Mouse (Mus musculus): ENCODE data around the gene Evc2. TPM values are rescaled to one million over a fixed set of nuclear protein-coding genes. Genes with fewer than 3 reads are reported as not detected.

Gene Evc2
- polyA plus RNA-seq (2014; fragmentation: Nextera tagmentation; extraction: Ambion mirVana) = 14.0 and 16.0 TPM in 2 replicates

DNA sequence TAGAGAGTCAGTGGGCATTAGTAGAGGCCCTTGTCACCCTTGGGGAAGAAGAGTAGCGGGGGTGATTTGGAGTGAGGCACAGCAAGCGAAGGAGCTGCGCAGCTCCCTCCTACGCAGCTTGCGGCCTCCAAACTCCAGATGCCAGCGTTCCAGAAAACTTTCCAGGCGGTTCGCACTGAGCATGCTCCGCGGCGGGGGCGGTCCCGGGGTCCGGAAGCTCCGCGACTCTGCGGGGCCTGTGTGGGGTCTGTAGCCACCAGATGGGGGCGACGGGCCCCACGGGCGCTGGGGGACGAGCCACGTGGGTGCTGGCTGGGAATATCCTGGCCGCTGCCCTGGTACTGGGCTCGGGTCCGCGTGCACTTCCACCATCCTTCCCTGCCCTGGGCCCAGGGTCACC is at the start of gene Evc2:
TSS of gene Evc2 (plus strand) at position 212 of the 400 bp plus-strand sequence.
- ATAC-seq (replicated peaks; ENCODE audit: insufficient number of reproducible peaks, low FRiP score, low TSS enrichment, low read depth) (peak; percentile 77), DNase-seq (ENCODE audit: low spot score) (peak; percentile 90)
- Histone ChIP-seq H3K9me3 (replicated peaks; ENCODE audit: control insufficient read depth, low read length) (no peaks in the 10 kb centered on the region), H3K36me3 (replicated peaks; ENCODE audit: control insufficient read depth, insufficient read depth, low read depth, low read length) (no peaks in the 10 kb centered on the region), H3K27ac (replicated peaks; ENCODE audit: low read depth, low read length) (peak within 1 kb of the TSS; percentile 62), H3K4me1 (ENCODE audit: control insufficient read depth, insufficient read depth, low read length) (peaks cover 11% of the 10 kb centered on the region), H3K4me2 (ENCODE audit: low read depth, low read length) (peak within 1 kb of the TSS; percentile 83), H3K4me3 (ENCODE audit: low read depth, low read length) (peak within 1 kb of the TSS; percentile 53), H3K9ac (replicated peaks; ENCODE audit: low read length) (peak within 1 kb of the TSS; percentile 79), H3K27me3 (ENCODE audit: control insufficient read depth, insufficient read depth, low read length) (no peaks in the 10 kb centered on the region)
- 0% methylated on average over 27 of the region's 27 CpGs for WGBS

GRCm38 (mm10) chr5:37289236-37289635 is 49.1 kb upstream of the Evc2 start:
- no peak for ATAC-seq (replicated peaks; ENCODE audit: insufficient number of reproducible peaks, low FRiP score, low TSS enrichment, low read depth)
- DNase-seq (ENCODE audit: low spot score) = peak; percentile 75
- no peaks in the 10 kb centered on the region for H3K4me1 ChIP-seq (ENCODE audit: control insufficient read depth, insufficient read depth, low read length)

DNA sequence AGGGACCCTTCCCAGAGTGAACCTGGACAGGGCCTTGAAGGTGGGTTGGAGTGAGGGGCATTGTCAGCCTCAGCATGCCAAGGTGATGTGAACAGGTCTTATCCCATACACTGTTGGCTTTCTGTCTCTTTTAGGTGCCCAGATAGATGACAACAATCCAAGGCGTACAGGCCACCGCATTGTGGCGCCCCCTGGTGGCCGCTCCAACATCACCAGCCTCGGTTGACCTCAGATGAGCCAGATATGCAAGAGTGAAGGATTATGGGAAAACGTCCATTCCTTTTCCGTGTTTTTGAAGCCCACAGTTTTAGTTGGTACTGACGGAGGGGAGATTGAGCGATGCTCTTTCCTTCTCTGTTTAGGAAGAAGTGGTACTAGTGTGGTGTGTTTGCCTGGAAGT is 47.3 kb upstream of the Evc2 start:
- DNase-seq (ENCODE audit: low spot score) = peak; percentile 13
- ATAC-seq (replicated peaks; ENCODE audit: insufficient number of reproducible peaks, low FRiP score, low TSS enrichment, low read depth) = no peak
- no peaks in the 10 kb centered on the region for H3K9me3 ChIP-seq (replicated peaks; ENCODE audit: control insufficient read depth, low read length)
- WGBS = 72% methylated on average over 9 of the region's 9 CpGs
- H3K27ac ChIP-seq (replicated peaks; ENCODE audit: low read depth, low read length) = no peak overlapping the region
- H3K9ac ChIP-seq (replicated peaks; ENCODE audit: low read length) = no peak overlapping the region
- no peak overlapping the region for H3K4me2 ChIP-seq (ENCODE audit: low read depth, low read length)
- H3K36me3 ChIP-seq (replicated peaks; ENCODE audit: control insufficient read depth, insufficient read depth, low read depth, low read length) = no peaks in the 10 kb centered on the region
- no peak overlapping the region for H3K4me3 ChIP-seq (ENCODE audit: low read depth, low read length)
- H3K4me1 ChIP-seq (ENCODE audit: control insufficient read depth, insufficient read depth, low read length) = no peaks in the 10 kb centered on the region
- no peaks in the 10 kb centered on the region for H3K27me3 ChIP-seq (ENCODE audit: control insufficient read depth, insufficient read depth, low read length)

More at GRCm38 (mm10) chr5:37289236-37289635, 49.1 kb upstream of the Evc2 start:
- Histone ChIP-seq H3K4me3 (ENCODE audit: low read depth, low read length) (no peak overlapping the region), H3K27me3 (ENCODE audit: control insufficient read depth, insufficient read depth, low read length) (no peaks in the 10 kb centered on the region), H3K36me3 (replicated peaks; ENCODE audit: control insufficient read depth, insufficient read depth, low read depth, low read length) (no peaks in the 10 kb centered on the region), H3K27ac (replicated peaks; ENCODE audit: low read depth, low read length) (no peak overlapping the region), H3K9ac (replicated peaks; ENCODE audit: low read length) (no peak overlapping the region), H3K9me3 (replicated peaks; ENCODE audit: control insufficient read depth, low read length) (no peaks in the 10 kb centered on the region), H3K4me2 (ENCODE audit: low read depth, low read length) (no peak overlapping the region)
- 13% methylated on average over 3 of the region's 3 CpGs for WGBS

DNA sequence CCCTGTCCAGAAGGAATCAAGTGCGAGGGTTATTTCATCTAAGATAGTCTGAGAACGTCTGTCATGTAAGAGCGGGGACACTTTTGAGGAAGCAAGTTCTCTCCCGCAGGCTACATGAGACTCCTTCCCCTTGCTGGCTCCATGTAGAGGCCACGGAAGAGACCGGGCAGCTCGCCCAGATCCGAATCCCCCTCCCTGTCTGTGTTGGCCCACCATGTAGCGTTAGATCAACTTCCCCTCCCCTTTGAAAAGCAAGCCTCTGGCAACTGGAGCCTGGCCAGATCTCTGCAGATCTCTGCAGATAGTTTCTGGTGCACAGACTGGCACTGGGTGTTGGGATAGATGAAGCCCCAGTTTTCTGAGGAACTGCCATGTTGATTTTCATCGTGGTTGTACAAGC is 41.6 kb upstream of the Evc2 start:
- Histone ChIP-seq H3K9ac (replicated peaks; ENCODE audit: low read length) (no peak overlapping the region), H3K9me3 (replicated peaks; ENCODE audit: control insufficient read depth, low read length) (no peaks in the 10 kb centered on the region), H3K4me2 (ENCODE audit: low read depth, low read length) (no peak overlapping the region), H3K36me3 (replicated peaks; ENCODE audit: control insufficient read depth, insufficient read depth, low read depth, low read length) (no peaks in the 10 kb centered on the region), H3K27ac (replicated peaks; ENCODE audit: low read depth, low read length) (no peak overlapping the region), H3K4me1 (ENCODE audit: control insufficient read depth, insufficient read depth, low read length) (no peaks in the 10 kb centered on the region), H3K27me3 (ENCODE audit: control insufficient read depth, insufficient read depth, low read length) (no peaks in the 10 kb centered on the region), H3K4me3 (ENCODE audit: low read depth, low read length) (no peak overlapping the region)
- no peak for ATAC-seq (replicated peaks; ENCODE audit: insufficient number of reproducible peaks, low FRiP score, low TSS enrichment, low read depth)
- no peak for DNase-seq (ENCODE audit: low spot score)
- WGBS = 83% methylated on average over 10 of the region's 10 CpGs

GRCm38 (mm10) chr5:37298370-37298769 is 39.9 kb upstream of the Evc2 start:
- no peak overlapping the region for H3K9ac ChIP-seq (replicated peaks; ENCODE audit: low read length)
- ATAC-seq (replicated peaks; ENCODE audit: insufficient number of reproducible peaks, low FRiP score, low TSS enrichment, low read depth) = no peak
- no peak overlapping the region for H3K4me3 ChIP-seq (ENCODE audit: low read depth, low read length)
- no peaks in the 10 kb centered on the region for H3K36me3 ChIP-seq (replicated peaks; ENCODE audit: control insufficient read depth, insufficient read depth, low read depth, low read length)
- H3K4me1 ChIP-seq (ENCODE audit: control insufficient read depth, insufficient read depth, low read length) = no peaks in the 10 kb centered on the region
- DNase-seq (ENCODE audit: low spot score) = peak; percentile 43
- WGBS = 22% methylated on average over 7 of the region's 7 CpGs
- no peak overlapping the region for H3K4me2 ChIP-seq (ENCODE audit: low read depth, low read length)
- no peak overlapping the region for H3K27ac ChIP-seq (replicated peaks; ENCODE audit: low read depth, low read length)
- no peaks in the 10 kb centered on the region for H3K27me3 ChIP-seq (ENCODE audit: control insufficient read depth, insufficient read depth, low read length)
- H3K9me3 ChIP-seq (replicated peaks; ENCODE audit: control insufficient read depth, low read length) = no peaks in the 10 kb centered on the region

GRCm38 (mm10) chr5:37310026-37310425 is 28.3 kb upstream of the Evc2 start:
- Histone ChIP-seq H3K27me3 (ENCODE audit: control insufficient read depth, insufficient read depth, low read length) (no peaks in the 10 kb centered on the region), H3K27ac (replicated peaks; ENCODE audit: low read depth, low read length) (no peak overlapping the region), H3K4me2 (ENCODE audit: low read depth, low read length) (no peak overlapping the region), H3K4me3 (ENCODE audit: low read depth, low read length) (no peak overlapping the region), H3K9ac (replicated peaks; ENCODE audit: low read length) (no peak overlapping the region), H3K9me3 (replicated peaks; ENCODE audit: control insufficient read depth, low read length) (no peaks in the 10 kb centered on the region), H3K36me3 (replicated peaks; ENCODE audit: control insufficient read depth, insufficient read depth, low read depth, low read length) (no peaks in the 10 kb centered on the region; the same call in none of the 2 replicates), H3K4me1 (ENCODE audit: control insufficient read depth, insufficient read depth, low read length) (no peaks in the 10 kb centered on the region)
- no peak for DNase-seq (ENCODE audit: low spot score)
- ATAC-seq (replicated peaks; ENCODE audit: insufficient number of reproducible peaks, low FRiP score, low TSS enrichment, low read depth) = no peak
- WGBS = 90% methylated on average over 9 of the region's 9 CpGs

DNA sequence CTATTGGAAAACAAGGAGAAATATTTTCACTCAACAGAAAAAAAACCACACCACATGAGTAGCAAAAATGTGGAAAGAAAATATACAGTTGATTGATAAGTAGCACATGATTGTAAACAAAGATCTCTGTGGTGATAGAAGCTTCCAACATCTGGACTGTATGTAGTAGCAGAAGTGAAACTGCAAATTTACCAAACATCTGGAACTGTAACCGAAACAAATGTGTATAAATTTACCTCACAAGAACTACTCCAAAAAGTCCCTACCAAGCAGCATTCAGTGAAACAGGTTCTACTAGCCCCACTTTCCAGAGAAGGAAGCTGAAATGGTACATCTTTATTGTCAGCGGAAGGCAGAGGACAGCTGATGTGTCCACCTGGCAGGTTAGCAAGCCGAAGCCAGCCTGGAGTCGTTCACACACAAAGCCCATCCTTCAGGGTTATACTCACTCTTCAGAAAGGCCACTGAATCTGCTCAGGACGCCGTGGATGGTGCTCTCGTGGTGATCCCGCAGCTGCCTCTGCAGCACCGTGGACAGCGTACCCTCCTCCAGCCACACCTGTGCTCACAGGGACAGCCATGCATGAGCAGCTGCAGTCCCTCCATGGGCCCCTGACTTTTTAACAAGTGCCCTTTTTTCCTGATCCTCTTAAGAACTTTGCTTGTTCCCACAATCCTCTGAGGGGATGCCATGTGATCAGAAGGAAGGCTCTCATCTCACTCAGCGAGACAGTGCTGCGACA is 25.1 kb upstream of the Evc2 start:
- no peak overlapping the region for H3K4me2 ChIP-seq (ENCODE audit: low read depth, low read length)
- H3K9ac ChIP-seq (replicated peaks; ENCODE audit: low read length) = no peak overlapping the region
- H3K4me3 ChIP-seq (ENCODE audit: low read depth, low read length) = no peak overlapping the region
- peaks cover 3% of the 10 kb centered on the region for H3K36me3 ChIP-seq (replicated peaks; ENCODE audit: control insufficient read depth, insufficient read depth, low read depth, low read length)
- no peak for DNase-seq (ENCODE audit: low spot score)
- WGBS = 85% methylated on average over 12 of the region's 12 CpGs
- H3K27ac ChIP-seq (replicated peaks; ENCODE audit: low read depth, low read length) = no peak overlapping the region
- no peak for ATAC-seq (replicated peaks; ENCODE audit: insufficient number of reproducible peaks, low FRiP score, low TSS enrichment, low read depth)
- H3K27me3 ChIP-seq (ENCODE audit: control insufficient read depth, insufficient read depth, low read length) = no peaks in the 10 kb centered on the region
- H3K4me1 ChIP-seq (ENCODE audit: control insufficient read depth, insufficient read depth, low read length) = no peaks in the 10 kb centered on the region
- H3K9me3 ChIP-seq (replicated peaks; ENCODE audit: control insufficient read depth, low read length) = no peaks in the 10 kb centered on the region

- Histone ChIP-seq H3K9ac (replicated peaks; ENCODE audit: low read length) (no peak overlapping the region), H3K4me2 (ENCODE audit: low read depth, low read length) (no peak overlapping the region), H3K4me1 (ENCODE audit: control insufficient read depth, insufficient read depth, low read length) (no peaks in the 10 kb centered on the region), H3K9me3 (replicated peaks; ENCODE audit: control insufficient read depth, low read length) (no peaks in the 10 kb centered on the region), H3K36me3 (replicated peaks; ENCODE audit: control insufficient read depth, insufficient read depth, low read depth, low read length) (peaks cover 8% of the 10 kb centered on the region), H3K4me3 (ENCODE audit: low read depth, low read length) (no peak overlapping the region), H3K27ac (replicated peaks; ENCODE audit: low read depth, low read length) (no peak overlapping the region), H3K27me3 (ENCODE audit: control insufficient read depth, insufficient read depth, low read length) (no peaks in the 10 kb centered on the region)
- ATAC-seq (replicated peaks; ENCODE audit: insufficient number of reproducible peaks, low FRiP score, low TSS enrichment, low read depth) = no peak
- DNase-seq (ENCODE audit: low spot score) = no peak
- WGBS = 91% methylated on average over 6 of the region's 6 CpGs
Measured at GRCm38 (mm10) chr5:37318715-37319114, 19.6 kb upstream of the Evc2 start.

Data from embryonic facial prominence, embryonic 11.5 days (tissue).